Mouse (Mus musculus) cerebellum, postnatal 14 days (tissue): ENCODE data around the gene 2310033P09Rik.
A peak's percentile ranks its signal among the peaks of the same experiment; 100 is the strongest.

ENCODE experiments used
- DNase-seq, 2 experiments: peaks; one replicate each; pipeline ENCODE4 v3.0.0; 2021; ENCODE audit warnings: mixed read lengths in 2 of 2

2310033P09Rik gene

DNA sequence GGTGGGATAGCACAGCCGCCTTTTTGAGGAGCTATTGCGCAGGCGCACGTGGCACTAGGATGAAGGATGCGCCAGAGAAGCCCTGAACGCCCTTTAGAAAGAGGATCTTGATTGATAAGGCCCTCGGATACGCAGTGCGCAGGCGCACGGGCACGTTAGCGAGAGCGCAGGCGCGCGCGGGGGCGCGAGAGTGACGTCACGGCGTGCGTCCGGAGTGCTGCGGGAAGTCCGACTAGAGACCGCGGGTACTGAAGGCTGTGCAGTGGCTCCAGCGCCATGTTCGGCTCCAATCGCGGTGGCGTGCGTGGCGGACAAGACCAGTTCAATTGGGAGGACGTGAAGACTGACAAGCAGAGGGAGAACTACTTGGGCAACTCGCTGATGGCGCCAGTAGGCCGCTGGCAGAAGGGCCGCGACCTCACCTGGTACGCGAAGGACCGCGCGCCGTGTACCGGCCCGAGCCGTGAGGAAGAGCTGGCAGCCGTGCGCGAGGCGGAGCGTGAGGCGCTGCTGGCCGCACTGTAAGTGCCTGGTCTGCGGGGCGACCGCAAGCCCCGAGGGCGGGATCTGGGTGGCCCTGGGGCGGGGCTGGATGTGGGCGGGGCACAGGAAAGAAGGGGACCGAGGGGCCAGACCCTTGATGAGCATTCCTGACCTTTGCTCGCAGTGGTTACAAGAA, at the start of gene 2310033P09Rik:
2310033P09Rik (plus strand) TSS at position 169 of the 679 bp plus-strand sequence.
- peak; percentile 96 to 97 for DNase-seq

DNA sequence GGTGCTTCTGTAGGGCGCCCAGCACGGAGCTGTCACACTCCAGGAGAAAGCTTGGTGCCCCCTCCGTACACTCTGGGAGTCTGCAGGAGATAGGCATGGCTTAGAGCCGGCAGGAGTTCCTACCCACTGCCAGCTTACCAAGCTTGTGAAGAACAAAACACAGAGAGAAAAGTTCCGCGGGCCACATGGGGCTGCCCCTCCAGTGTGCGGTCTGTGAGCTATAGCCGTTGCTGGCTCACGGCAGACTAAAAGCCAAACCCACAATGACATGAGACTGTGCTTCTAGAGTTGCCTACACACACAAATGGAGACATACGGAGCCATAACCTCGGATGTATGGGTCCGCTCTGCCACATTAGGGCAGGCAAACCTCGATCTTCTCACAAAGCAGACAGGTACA, 49.0 kb upstream of the 2310033P09Rik start:
- no peak for DNase-seq

DNA sequence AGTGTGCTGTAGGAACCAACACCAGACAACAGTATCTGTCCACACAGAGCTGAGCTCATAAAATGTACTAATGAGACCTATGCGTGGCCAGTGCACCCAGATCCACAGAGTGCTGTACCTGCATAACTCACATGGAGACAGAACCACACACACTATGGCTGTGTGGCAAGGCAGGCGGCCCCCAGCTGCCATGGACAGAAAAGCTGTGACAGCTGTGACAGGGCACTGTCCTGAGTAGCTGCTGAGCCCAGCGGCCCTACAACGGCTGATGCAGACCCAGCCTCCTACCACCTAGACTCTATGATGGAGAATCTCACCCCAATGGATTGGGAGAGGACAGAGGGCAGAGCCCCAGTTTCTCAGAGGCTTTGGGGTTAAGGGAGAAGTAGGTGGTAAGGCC, 48.6 kb upstream of the 2310033P09Rik start:
- no peak for DNase-seq

DNA sequence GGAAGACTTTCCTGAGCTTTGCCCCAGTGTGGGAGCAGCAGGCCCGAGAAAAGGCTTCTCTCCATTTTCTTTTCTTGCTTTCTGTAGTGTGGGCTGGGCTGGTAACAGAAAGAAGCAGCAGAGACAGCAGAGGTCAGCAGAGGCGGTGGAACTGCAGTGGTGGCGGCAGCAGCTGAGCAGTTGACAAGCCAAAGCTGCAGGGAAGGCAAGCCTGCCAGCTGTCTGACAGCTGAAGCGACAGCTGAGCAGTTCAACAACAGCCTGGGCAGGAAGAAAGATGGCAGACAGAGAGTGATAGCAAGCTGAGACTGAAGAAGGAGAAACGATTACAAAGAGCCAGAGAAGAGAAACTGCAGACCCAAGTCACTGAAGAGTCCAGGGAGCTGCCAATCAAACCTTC, 46.7 kb upstream of the 2310033P09Rik start:
- no peak for DNase-seq

DNA sequence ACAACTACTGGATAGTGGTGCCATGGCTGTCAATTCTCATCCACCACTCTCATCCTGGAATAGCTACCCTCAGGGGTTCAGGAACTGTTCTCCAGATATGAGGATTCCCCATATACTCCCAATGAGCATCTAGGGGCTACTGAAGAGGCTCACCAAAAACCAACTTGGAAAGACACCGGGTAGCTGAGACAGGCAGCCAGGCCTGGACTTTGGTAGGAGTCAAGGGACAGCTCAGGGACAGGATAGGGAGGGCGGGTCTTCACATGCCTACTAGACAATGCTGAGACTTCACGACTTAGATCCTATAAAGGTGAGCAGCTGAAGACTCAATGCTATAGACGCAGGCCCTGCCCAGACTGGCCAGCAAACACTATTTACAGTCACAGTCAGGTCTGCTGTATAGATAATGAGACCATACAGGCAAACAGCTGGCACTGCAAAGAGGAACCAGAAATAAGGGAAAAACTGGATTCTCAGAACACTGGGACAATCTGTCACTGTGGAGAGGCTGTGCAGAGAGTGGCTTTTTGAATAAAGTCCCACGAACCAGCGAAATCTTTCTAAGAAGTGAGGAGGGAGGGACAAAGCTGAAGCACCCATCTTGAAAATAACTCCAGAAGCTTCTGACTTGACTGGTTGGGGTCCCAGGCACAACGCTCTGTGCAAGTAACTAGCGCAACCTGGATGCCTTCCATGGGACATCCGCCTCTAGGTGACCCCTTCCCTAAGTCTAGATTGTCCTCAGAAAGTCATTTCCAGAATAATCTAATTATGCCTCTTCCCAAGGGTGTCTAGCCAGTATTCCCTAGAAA, 45.5 kb upstream of the 2310033P09Rik start:
- DNase-seq, result peak in 1 of 2 experiments; percentile 19

DNA sequence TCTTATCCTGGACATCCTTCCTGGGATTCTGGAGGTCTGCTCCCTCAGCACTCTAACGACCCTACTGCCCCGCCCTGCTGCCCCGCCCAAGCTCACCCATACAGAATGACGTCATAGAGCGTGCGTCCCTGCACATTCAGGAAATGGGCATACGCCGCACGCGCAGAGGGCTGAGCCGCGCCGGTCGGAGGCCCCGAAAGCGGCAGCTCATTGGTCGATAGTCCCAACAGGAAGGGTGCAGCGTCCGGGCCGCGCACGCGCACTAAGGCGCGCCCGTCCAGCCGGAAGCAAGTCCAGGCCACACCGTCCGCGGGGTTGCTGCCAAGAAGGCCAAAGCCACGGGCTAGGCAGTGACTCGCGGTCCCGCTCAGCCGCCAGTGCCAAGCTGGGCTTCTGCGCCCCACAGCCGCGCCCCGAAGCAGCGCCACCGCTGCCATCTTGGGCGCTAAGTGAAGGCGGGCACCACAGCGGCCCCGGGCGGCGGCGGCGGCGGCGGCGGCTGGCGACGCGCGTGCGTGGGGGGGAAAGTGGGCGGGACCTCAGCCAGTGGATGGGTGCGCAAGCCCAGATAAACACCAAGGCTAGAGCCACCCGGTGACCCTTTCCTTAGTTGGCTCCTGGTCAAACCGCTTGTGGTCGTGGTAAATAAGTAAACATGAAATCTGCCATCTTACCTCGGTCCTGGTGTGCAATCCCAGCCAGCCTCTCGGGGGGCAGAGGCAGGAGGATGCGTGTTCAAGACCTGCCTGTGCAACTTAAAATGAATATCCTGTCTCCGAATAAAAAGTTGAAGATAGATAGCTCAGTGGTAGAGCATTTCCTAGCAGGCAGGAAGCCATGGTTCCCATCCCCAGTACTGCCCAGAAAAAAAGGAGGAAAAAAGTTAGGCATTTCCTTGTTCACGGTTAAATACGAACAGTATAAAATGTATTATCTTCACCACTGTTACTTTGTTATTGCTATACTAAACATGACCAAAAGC, 44.6 kb upstream of the 2310033P09Rik start, which contains the start of gene Iba57:
Iba57 (minus strand) TSS at position 485 of the 982 bp plus-strand sequence.
- peak; percentile 97 to 98 for DNase-seq

DNA sequence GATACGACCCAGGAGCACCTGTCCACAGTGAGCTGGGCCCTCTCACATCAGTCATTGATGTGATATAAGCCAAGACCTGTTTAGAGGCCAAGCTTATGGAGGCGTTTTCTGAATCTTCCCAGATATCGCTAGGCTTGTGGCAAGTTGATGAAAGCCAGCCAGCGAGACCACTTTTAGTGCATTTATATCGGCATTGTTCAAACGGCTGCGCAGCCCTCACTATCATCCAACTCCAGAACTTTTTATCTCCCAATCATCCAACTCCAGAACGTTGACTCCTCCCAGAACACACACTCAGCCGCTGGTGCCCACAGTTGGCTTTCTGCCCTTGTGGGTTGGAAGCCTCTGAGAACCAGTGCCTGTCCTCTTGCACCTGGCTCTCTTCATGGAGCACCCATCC, 43.7 kb upstream of the 2310033P09Rik start:
- DNase-seq, result peak; percentile 18 to 27

DNA sequence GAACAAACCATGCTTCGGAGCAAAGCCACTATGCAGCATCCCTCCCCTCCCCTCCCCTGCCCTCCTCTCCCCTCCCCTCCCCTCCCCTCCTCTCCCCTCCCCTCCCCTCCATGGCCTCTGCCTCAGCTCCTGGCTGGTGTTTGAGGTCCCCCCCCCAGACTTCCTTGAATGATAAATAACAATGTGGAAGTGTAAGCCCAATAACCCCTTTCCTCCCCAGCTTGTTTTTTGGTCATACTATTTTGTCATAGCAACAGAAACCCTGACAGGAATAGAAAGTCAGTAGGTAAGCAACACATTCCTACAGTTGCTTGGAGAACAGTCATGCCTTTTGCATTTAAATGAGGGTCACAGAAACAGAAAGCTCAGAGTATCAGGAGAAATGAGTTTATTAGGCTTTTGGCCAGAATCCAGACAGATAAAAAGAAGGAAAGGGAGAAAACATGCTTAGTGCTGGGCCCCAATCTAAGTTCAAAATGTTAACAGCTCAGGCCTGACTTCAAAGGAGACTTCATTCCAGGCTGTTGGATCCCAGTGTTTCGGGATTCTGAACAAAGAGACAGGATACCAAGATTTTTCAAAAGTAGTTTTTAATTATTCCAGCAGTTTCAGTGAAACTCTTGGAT, 42.4 kb upstream of the 2310033P09Rik start:
- no peak for DNase-seq

DNA sequence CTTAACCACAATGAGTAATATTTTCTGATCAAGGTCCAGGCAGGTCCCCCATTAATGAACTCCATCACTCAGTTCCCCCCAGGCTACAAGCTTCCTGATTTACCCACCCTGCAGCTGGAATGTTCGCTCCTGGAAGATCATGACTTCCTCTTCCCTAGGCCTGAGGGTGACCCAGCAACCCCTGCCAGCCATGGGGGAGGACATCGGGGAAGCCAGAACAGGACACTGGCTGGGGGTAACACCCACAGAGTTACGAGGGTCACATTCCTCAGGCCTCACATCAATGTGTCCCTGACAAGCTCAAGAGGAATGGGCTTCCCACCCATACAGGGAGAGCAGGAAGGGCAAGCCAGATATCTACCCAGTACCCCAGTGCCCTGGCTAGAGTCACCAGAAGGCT, 38.3 kb upstream of the 2310033P09Rik start:
- no peak for DNase-seq

DNA sequence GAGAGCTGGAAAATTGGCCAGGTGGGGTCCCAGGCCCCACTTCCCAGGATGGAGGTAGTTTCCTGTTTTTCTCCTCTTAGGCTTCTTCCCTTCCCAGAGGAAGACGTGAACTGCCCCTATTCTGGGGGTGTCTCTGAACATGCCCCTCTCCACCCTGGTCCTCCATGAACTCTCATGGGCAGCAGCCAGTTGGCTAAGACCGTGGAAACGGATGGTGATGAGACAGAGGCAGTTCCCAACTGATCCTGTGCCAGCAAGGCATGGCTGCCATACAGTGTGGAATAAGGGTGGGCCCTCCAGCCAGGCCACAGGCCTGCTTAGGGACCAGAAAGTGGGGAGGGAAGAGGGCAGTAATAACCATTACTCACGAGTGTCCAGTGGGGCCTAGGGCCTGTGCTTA, 37.6 kb upstream of the 2310033P09Rik start:
- no peak for DNase-seq

DNA sequence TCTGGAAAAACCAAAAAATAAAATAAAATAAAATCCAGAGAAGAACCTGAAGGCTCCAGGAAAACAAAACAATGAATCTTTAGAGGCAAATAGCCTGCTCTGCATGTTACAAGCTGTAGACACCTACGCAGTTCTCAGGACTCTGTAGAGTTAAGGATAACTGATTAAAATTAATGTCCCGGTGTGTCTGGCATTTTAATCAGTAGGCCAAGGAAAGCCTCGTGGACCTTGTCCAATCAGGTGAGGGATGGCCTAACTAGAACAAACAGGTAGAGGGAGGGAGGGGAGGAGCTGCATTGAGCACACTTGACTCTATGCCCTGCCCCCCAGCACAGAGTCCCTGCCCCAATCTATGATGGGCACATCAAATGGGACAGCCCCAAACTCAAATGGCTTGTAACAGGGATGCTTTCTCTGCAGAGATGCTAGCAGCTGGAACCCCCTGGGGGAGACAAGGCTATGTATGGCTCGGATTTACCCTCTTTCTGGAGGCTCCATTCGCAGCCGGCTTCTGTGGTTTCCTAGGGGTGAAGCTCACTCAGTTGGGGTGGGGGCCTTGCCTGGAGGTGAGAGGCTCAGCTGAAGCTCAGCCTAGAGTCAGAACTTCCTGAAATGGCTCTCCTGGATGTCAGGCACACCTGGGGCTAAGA, 33.8 kb upstream of the 2310033P09Rik start:
- DNase-seq, result no peak

DNA sequence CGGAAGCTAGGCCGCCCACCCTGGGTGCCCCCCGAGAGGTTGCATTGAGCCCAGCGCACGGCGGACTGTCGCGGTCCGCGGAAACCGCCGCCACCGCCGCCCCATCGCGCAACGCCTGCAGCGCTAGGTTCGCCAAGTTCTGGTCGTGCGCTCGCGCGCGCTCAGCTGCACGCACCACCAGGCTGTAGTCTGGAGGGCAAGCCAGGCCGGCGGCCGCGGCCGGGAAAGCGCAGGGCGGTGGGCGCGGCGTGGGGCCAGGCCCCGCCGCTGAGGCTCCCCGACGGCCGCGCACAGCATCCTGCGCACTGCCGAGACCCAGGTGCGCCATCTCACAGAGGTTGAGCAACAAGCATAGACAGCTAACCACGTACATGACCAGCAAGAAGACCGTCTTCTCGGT, 31.6 kb upstream of the 2310033P09Rik start:
- no peak for DNase-seq

DNA sequence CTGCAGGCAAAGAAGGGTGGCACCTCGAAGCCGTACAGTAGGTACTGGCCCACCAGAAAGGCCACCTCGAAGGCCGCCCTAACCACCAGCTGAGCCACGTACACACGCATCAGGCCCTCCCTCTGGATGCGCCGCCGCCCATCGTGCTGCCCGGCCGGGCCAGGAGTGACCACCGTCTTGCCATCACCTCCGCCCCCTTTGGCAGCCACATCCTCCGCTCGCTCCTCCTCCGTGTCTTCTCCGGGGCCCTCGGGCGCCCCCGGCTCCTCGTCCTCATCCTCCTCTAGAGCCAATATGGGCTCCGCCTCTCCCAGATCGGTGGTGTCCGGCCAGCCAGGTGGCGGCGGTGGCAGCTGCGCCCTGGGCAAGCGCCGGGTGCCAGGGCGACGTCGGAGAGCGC, 31.2 kb upstream of the 2310033P09Rik start:
- no peak for DNase-seq

DNA sequence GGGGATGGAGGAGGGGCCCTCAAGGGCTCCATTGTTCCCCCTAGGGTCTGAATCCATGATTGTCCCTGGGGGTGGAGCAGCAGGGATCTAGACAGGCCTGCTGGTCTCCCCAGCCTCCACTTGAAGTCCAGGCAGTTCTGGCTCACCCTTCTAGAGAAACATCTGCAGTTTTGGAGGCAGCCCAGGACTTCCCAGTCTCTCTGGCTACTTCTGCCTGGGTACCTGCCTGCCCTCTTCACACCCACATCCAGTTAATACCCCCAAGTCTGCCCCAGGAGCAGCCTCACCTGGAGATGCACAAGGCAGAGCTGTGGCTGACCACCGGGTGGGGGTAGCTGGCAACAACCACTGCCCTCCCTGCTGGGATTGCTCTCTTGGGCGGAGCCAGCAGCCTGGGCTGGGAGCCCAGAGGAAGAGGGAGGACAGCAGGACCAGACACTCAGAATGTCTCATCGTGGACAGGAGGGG, 25.2 kb upstream of the 2310033P09Rik start, which contains the start of gene Gjc2:
Gjc2 (minus strand) TSS at position 350 of the 468 bp plus-strand sequence.
- DNase-seq, result peak; percentile 46 to 58

DNA sequence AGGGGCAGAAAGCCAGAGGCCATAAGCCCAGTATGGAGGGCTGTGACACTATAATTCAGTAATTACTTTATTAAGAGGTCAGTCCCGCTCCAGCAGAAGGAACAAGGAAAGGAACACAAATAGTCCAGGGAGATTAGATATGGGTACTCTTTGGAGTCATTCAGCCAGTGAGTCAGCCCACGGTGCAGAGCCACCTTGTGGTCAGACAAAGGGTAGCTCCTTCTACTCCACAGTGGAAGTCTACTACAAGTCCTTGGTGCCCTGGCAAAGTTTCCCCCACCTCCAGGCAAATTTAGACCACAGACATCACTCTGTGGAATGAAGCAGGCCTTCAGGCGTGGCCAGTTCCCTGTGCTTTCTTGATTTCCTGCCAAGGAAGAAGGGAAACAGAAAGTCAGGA, 24.3 kb upstream of the 2310033P09Rik start:
- peak; percentile 71 to 75 for DNase-seq

DNA sequence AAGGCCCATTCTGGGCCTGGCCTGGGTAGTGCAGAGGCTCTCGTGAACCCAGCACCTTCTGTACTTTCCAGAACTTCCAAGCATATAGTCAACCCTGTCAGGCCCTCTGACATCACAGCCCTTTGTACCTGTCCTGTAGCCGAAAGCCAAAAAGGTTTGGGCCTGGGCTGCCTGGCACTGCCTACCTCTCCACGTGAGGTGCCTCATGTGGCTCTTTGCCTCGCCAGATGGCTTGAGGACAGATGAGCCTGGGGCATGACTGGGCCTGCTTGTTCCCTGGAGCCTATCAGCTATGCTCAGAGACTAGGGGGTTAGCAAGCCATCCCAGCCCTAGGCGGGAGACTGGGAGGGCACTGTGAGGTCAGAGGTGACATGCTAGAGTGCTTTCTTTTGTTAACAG, 22.6 kb upstream of the 2310033P09Rik start:
- no peak for DNase-seq

DNA sequence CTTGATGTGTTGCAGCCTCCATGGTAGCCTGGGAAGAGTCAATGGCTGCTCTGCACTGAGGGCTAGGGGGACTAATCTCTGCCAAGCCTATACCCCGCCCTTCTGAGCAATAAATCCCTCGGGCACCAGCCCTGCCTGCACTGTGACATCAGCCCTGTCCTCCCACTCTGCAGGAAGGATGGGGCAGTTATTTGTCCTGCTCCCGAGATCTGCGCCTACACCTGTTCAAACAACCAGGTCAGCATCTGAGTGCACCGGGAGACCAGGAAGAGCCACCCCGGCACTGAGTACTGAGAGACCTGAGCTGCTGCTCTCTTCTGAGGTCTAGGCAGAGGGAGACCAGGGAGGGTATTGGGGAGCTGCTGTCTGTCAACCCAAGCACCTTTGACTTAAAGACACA, 20.4 kb upstream of the 2310033P09Rik start:
- DNase-seq, result no peak

DNA sequence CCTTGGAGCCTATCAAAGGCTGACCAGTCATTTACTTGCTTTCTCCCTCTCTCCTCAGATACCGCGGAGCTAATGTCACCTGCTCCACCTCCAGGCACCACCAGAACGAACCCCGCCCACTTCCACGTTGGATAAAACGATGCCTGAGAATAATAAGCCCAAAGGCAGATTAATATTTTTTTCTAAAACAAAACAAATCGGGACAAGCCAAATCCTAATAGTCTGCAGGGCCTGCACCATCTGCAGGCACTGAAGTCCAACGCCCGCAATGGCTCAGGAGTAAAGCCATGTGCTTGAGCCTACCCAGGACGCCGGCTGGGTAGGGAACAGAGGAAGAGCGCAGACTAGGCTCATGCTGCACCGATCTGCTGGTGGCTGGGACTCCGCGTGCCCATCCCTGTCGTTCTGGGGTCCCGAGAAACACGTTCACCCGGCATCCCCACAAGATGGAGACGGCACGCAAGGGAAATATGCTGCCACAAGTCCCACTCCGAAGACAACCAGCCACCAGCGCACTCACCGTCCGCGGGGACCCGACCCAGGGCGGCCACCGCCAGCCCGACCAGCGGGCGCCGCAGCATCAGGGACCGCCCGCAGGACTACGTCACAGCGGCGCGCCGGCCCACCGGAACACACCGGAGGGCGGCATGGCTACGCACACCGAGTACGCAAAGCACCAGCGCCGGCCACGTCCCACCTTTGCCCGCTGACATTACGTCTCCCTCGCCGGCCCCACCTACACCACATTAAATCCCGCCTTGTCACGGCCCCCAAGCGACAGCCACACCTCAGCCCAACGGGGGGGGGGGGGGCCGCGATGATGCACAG, 16.7 kb upstream of the 2310033P09Rik start:
- DNase-seq, result peak; percentile 87 to 89

DNA sequence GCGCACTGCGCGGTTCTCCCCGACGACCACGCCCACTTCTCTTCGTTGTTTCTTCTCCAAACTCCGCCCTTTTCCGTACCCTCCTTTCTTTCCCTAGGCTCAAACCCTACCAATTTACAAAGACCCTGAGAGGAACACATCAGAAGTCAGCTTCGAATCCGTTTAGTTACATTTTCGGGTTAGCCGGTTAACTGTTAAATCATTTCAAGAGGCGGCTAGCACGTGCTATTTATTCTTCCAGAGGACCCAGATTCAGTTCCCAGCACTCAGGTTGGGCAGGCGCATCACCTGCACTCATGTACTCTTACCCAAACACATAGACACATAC, 16.1 kb upstream of the 2310033P09Rik start, which contains the start of gene Guk1:
Guk1 (minus strand) TSS at position 154 of the 328 bp plus-strand sequence.
- DNase-seq, result no peak

DNA sequence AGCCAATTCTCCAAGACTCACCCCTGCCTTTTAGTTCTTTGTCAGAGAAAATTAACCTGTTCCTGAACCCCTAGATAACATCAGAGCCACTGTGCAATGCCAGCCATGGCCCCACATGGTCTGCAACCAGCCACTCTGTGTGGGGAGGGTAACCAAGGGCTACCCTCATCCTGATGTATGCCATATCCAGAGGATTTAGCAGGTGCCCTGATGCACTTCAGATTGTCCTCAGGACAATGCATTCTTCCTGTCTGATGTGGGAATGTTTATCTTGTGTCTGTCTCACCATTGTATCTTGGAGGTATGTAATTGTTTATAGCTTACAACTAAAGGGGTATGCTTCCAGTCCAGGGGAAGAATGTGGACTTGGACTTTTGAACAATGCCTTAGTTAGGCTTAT, 11.9 kb upstream of the 2310033P09Rik start:
- no peak for DNase-seq
